Mouse (Mus musculus): ENCODE results near the gene P2rx7. TPM values are rescaled to one million over a fixed set of nuclear protein-coding genes. Genes with fewer than 3 reads are reported as not detected.
"Not testable (repeated sequence)": the region's sequence is repeated elsewhere in the genome, so short reads cannot be mapped to it uniquely, and the experiment has no call there.

P2rx7 gene
- polyA plus RNA-seq, 1 experiment from 2014 or later, result 2.7 TPM

GRCm38 (mm10) chr5:122647952-122648374 lies 4.3 kb downstream of the P2rx7 start:
- not testable (repeated sequence) for H3K4me2 ChIP-seq (replicated peaks); H3K4me3 ChIP-seq (replicated peaks); H3K36me3 ChIP-seq; H3K27me3 ChIP-seq; ATAC-seq; H3K9me3 ChIP-seq; H3K27ac ChIP-seq; H3K9ac ChIP-seq (replicated peaks)
- H3K4me1 ChIP-seq (replicated peaks), result peaks cover 19% of the 10 kb centered on the region
- 95% methylated on average over 14 of the region's 14 CpGs for WGBS

GRCm38 (mm10) chr5:122649264-122649663 lies 5.6 kb downstream of the P2rx7 start:
- peaks cover 25% of the 10 kb centered on the region for H3K4me1 ChIP-seq (replicated peaks)
- no peak overlapping the region for H3K4me3 ChIP-seq (replicated peaks)
- H3K27me3 ChIP-seq, result no peaks in the 10 kb centered on the region
- WGBS, result 86% methylated on average over 8 of the region's 8 CpGs
- H3K36me3 ChIP-seq, result no peaks in the 10 kb centered on the region
- H3K9ac ChIP-seq (replicated peaks), result no peak overlapping the region
- no peaks in the 10 kb centered on the region for H3K9me3 ChIP-seq
- no peak overlapping the region for H3K4me2 ChIP-seq (replicated peaks)
- ATAC-seq, result no peak
- no peak overlapping the region for H3K27ac ChIP-seq

GRCm38 (mm10) chr5:122650100-122650499 lies 6.4 kb downstream of the P2rx7 start:
- Histone ChIP-seq H3K27me3 (no peaks in the 10 kb centered on the region), H3K4me2 (replicated peaks) (no peak overlapping the region), H3K36me3 (no peaks in the 10 kb centered on the region), H3K4me3 (replicated peaks) (no peak overlapping the region), H3K27ac (no peak overlapping the region), H3K4me1 (replicated peaks) (peaks cover 30% of the 10 kb centered on the region), H3K9ac (replicated peaks) (no peak overlapping the region), H3K9me3 (no peaks in the 10 kb centered on the region)
- 92% methylated on average over 8 of the region's 8 CpGs for WGBS
- no peak for ATAC-seq

- 75% methylated on average over 7 of the region's 7 CpGs for WGBS
- Histone ChIP-seq H3K9ac (replicated peaks) (no peak overlapping the region), H3K4me3 (replicated peaks) (no peak overlapping the region), H3K36me3 (no peaks in the 10 kb centered on the region), H3K4me1 (replicated peaks) (peaks cover 30% of the 10 kb centered on the region), H3K27ac (peak overlapping the region; percentile 89), H3K27me3 (no peaks in the 10 kb centered on the region), H3K4me2 (replicated peaks) (0 out of 2 replicates have a peak overlapping the region, but pooled peaks have one; percentile 11), H3K9me3 (no peaks in the 10 kb centered on the region)
- ATAC-seq, result no peak
These were observed 8.8 kb downstream of the P2rx7 start for GRCm38 (mm10) chr5:122652506-122652905.

- Histone ChIP-seq H3K9me3 (no peaks in the 10 kb centered on the region), H3K4me1 (replicated peaks) (peaks cover 30% of the 10 kb centered on the region), H3K27me3 (no peaks in the 10 kb centered on the region), H3K4me3 (replicated peaks) (no peak overlapping the region), H3K27ac (peak overlapping the region; percentile 89), H3K4me2 (replicated peaks) (peak overlapping the region; percentile 28), H3K36me3 (no peaks in the 10 kb centered on the region), H3K9ac (replicated peaks) (no peak overlapping the region; the same call in 1 of the 2 replicates)
- 33% methylated on average over 10 of the region's 10 CpGs for WGBS
- ATAC-seq, result peak; percentile 37; the same call in 1 of the 2 replicates
These were observed 9.4 kb downstream of the P2rx7 start for GRCm38 (mm10) chr5:122653112-122653445.

- H3K9me3 ChIP-seq, result no peaks in the 10 kb centered on the region
- peak overlapping the region; percentile 28 for H3K4me2 ChIP-seq (replicated peaks)
- peaks cover 30% of the 10 kb centered on the region for H3K4me1 ChIP-seq (replicated peaks)
- peak overlapping the region; percentile 89 for H3K27ac ChIP-seq
- H3K36me3 ChIP-seq, result no peaks in the 10 kb centered on the region
- no peaks in the 10 kb centered on the region for H3K27me3 ChIP-seq
- no peak overlapping the region for H3K4me3 ChIP-seq (replicated peaks)
- peak; percentile 93 for ATAC-seq
- no peak overlapping the region; the same call in 1 of the 2 replicates for H3K9ac ChIP-seq (replicated peaks)
- 14% methylated on average over 15 of the region's 15 CpGs for WGBS
These were observed 9.9 kb downstream of the P2rx7 start for GRCm38 (mm10) chr5:122653446-122654267.

- WGBS, result 31% methylated on average over 5 of the region's 5 CpGs
- no peak overlapping the region for H3K4me3 ChIP-seq (replicated peaks)
- no peaks in the 10 kb centered on the region for H3K36me3 ChIP-seq
- H3K9ac ChIP-seq (replicated peaks), result no peak overlapping the region
- H3K9me3 ChIP-seq, result no peaks in the 10 kb centered on the region
- peak overlapping the region; percentile 89 for H3K27ac ChIP-seq
- peak overlapping the region; percentile 28; the same call in 1 of the 2 replicates for H3K4me2 ChIP-seq (replicated peaks)
- no peak; the same call in 1 of the 2 replicates for ATAC-seq
- peaks cover 30% of the 10 kb centered on the region for H3K4me1 ChIP-seq (replicated peaks)
- no peaks in the 10 kb centered on the region for H3K27me3 ChIP-seq
These were observed 10.5 kb downstream of the P2rx7 start for GRCm38 (mm10) chr5:122654268-122654573.

GRCm38 (mm10) chr5:122656808-122657207 lies 13.1 kb downstream of the P2rx7 start:
- 94% methylated on average over 12 of the region's 12 CpGs for WGBS
- H3K27me3 ChIP-seq, result no peaks in the 10 kb centered on the region

GRCm38 (mm10) chr5:122662501-122662900 lies 18.8 kb downstream of the P2rx7 start:
- no peaks in the 10 kb centered on the region for H3K4me1 ChIP-seq (replicated peaks)
- no peak overlapping the region for H3K4me2 ChIP-seq (replicated peaks)
- H3K9me3 ChIP-seq, result no peaks in the 10 kb centered on the region
- ATAC-seq, result no peak
- H3K27ac ChIP-seq, result no peak overlapping the region
- no peak overlapping the region for H3K9ac ChIP-seq (replicated peaks)
- 92% methylated on average over 6 of the region's 6 CpGs for WGBS
- H3K36me3 ChIP-seq, result no peaks in the 10 kb centered on the region
- H3K27me3 ChIP-seq, result no peaks in the 10 kb centered on the region
- no peak overlapping the region for H3K4me3 ChIP-seq (replicated peaks)

More at GRCm38 (mm10) chr5:122656808-122657207, 13.1 kb downstream of the P2rx7 start:
- Histone ChIP-seq H3K4me1 (replicated peaks) (peaks cover 30% of the 10 kb centered on the region), H3K27ac (no peak overlapping the region), H3K4me2 (replicated peaks) (no peak overlapping the region), H3K4me3 (replicated peaks) (no peak overlapping the region), H3K36me3 (no peaks in the 10 kb centered on the region), H3K9ac (replicated peaks) (no peak overlapping the region), H3K9me3 (no peaks in the 10 kb centered on the region)
- no peak for ATAC-seq

GRCm38 (mm10) chr5:122665036-122665435 lies 21.3 kb downstream of the P2rx7 start:
- Histone ChIP-seq H3K27me3 (no peaks in the 10 kb centered on the region), H3K4me3 (replicated peaks) (no peak overlapping the region), H3K4me2 (replicated peaks) (no peak overlapping the region), H3K27ac (no peak overlapping the region), H3K36me3 (no peaks in the 10 kb centered on the region), H3K4me1 (replicated peaks) (0 out of 2 replicates have a peak, but pooled peaks cover 4% of the 10 kb centered on the region), H3K9ac (replicated peaks) (no peak overlapping the region), H3K9me3 (no peaks in the 10 kb centered on the region)
- 77% methylated on average over 5 of the region's 5 CpGs for WGBS
- ATAC-seq, result no peak

- Histone ChIP-seq H3K4me3 (replicated peaks) (no peak overlapping the region), H3K27ac (no peak overlapping the region), H3K9ac (replicated peaks) (no peak overlapping the region), H3K4me2 (replicated peaks) (no peak overlapping the region), H3K4me1 (replicated peaks) (0 out of 2 replicates have a peak, but pooled peaks cover 4% of the 10 kb centered on the region), H3K36me3 (no peaks in the 10 kb centered on the region), H3K9me3 (no peaks in the 10 kb centered on the region), H3K27me3 (no peaks in the 10 kb centered on the region)
- no peak for ATAC-seq
- 81% methylated on average over 15 of the region's 15 CpGs for WGBS
These were observed 25.5 kb downstream of the P2rx7 start for GRCm38 (mm10) chr5:122668981-122669897.

- H3K27ac ChIP-seq; H3K4me2 ChIP-seq (replicated peaks); H3K9me3 ChIP-seq; H3K4me3 ChIP-seq (replicated peaks); H3K36me3 ChIP-seq; H3K9ac ChIP-seq (replicated peaks); H3K27me3 ChIP-seq; ATAC-seq; H3K4me1 ChIP-seq (replicated peaks): not testable (repeated sequence)
- 83% methylated on average over 7 of the region's 7 CpGs for WGBS
These were observed 27.9 kb downstream of the P2rx7 start for GRCm38 (mm10) chr5:122671641-122672040.

Measured in midbrain, embryonic 13.5 days (tissue).